Mouse (Mus musculus) ovary, postnatal 36 days (tissue): ENCODE measurements around the gene Gdpd1.
A peak's percentile ranks its signal among the peaks of the same experiment; 100 is the strongest.
"Not testable (repeated sequence)": the region's sequence is repeated elsewhere in the genome, so short reads cannot be mapped to it uniquely, and the experiment has no call there.

ENCODE experiments used
- DNase-seq: peaks from one replicate; pipeline ENCODE4 v3.0.0; 2022; ENCODE audit warnings: low spot score, mixed read lengths

Gene Gdpd1

DNA sequence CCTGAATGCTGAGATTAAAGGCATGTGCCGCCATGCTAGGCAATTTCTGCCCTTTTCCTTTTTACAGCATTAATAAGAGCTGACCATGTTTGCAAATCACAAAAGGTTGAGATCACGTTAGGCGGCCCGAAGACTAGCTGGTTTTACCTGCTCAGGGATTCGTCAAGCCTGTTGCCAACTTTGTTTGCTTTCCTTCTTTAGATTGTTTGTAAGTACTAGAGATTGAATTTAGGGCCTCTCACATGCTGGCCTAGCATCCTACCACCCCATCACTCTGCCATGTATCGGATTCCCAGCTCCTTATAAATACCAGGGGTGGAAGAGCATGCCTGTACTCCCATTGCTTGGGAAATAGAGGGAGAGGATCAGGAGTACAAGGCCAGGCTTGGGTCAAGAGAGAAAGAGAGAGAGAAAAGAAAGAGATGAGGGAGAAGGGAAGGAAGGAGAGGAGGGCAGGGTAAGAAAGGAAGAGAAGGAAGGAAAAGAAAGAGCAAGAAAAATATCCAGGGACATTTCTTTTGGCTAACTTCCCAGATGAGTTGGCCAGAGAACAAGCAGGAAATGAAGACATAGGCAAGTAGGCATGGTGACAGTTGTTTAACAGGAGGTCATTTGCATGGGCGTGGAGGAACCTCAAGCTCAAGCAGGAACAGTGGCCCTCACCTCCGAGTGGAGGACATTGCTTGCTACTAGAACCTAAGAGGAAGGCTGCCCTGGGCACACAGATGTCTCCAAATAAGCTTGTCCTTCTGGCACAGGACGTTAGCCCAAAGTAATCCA, 47.6 kb downstream of the Gdpd1 start:
- DNase-seq = no peak

DNA sequence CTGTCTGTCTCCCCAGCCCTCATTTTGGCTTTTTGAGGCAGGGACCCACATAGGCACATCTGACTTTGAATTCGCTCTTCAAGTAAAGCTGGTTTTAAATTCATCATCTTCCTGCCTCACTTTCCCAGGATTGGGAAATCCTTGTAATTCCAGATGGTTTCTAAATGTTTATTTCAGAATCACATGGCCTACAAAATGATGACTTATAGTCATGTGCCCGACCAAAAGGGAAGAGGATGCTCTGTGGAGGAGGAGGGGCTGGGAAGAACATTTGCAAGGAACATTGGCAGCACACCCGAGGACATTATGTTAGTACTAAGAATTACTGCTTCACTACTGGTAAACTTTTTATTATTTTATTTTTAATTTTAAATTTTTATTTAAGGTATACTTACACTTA, 48.5 kb downstream of the Gdpd1 start:
- DNase-seq = no peak

DNA sequence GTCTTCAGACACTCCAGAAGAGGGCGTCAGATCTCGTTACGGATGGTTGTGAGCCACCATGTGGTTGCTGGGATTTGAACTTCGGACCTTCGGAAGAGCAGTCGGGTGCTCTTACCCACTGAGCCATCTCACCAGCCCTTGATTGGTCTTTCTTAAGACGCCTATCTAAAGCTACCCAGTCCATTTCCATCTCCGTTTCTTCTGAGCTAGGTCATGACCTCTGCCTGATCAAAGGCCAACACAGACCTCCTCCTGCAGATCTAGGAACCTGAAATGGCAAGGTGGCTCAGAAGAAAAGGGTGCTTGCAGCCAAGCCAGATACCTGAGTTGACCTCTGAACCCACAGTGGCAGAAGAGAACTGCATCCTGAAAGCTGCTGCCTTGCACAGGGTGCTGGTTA, 50.6 kb downstream of the Gdpd1 start:
- not testable (repeated sequence) for DNase-seq

DNA sequence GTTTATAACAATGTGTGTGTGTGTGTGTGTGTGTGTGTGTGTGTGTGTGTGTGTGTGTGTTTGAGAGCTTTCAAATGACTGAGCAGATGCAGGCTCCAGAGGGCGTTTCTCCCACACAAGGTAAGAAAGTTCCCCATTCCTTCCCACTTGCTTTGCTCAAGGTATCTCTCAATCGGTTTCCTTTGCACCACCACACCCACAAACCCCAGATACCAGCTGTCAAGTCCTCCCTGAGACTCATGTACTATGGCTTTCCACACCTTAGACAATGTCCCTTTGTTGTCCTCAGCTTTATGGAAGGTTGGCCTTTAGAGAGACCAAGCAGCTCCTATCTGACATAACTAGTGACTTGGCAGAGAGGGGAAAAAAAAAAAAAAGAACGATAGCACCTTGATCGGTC, 51.1 kb downstream of the Gdpd1 start:
- no peak for DNase-seq

DNA sequence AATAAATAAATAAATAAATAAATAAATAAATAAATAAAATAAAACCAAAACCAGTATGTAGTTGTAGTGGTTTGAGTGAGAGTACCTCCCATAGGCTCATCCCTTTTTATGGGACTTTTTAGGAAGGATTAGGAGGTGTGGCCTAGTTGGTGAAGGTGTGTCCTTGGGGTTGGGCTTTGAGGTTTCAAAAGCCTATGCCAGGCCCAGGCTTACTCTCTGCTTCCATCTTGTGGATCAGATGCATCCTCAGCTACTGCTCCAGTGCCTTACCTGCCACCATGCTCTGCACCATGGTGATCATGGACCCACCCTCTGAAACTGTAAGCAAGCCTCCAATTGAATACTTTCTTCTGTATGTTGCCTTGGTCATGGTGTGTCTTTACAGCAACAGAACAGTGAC, 52.3 kb downstream of the Gdpd1 start:
- DNase-seq = no peak

DNA sequence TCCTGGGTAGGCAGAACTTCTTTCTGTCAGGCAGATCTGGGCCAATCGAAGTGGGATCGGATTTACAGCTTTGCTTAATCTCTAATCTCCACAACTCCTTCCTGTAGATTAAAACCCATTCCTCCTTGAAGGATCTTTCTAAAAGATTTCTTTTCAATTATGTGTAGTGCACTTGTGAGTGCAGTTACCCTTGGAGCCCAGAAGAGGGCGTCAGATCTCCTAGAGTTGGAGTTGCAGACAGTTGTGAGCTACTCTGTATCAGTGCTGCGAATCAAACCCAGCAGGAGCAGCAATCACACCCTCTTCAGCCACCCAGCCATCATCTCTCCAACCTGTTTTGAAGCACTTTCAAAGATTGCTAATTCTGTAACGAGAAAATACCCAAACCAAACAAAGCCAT, 53.4 kb downstream of the Gdpd1 start:
- DNase-seq = no peak

DNA sequence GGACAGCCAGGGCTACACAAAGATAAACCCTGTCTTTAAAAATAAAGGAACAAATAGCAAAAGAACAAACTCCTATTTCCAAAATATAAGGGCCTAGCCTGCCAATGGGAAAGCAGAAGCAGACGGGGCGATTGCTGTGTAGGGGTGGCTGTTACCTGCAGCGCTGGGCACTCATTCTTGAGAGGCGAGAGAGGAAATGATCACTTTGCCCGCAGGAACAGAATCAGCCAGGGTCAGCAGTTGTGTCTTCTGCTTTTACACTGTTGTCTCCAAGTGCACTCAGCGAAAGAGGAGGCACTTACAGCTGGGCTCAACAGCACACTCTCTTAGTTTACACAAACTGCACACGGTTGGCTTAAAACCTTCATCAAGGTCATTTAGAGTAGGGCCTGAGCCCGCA, 54.4 kb downstream of the Gdpd1 start:
- DNase-seq = no peak

DNA sequence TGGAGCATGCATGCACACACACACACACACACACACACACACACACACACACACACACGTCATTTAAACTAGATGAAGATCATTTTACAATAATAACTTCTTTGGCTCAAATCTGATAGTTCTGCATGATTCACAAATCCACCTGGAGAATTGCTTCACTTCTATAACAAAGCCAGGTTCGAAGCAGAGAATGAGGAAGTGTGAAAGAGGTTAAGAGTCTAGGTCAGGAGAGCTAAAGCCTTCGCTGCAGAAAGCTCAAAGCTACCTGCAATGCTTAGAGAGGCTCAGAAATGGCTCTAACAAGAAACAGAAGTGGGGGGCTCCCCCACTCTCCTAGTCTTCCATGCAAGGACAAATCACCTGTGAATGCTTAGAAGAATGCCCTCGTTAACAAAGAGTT, 55.8 kb downstream of the Gdpd1 start:
- DNase-seq = no peak

DNA sequence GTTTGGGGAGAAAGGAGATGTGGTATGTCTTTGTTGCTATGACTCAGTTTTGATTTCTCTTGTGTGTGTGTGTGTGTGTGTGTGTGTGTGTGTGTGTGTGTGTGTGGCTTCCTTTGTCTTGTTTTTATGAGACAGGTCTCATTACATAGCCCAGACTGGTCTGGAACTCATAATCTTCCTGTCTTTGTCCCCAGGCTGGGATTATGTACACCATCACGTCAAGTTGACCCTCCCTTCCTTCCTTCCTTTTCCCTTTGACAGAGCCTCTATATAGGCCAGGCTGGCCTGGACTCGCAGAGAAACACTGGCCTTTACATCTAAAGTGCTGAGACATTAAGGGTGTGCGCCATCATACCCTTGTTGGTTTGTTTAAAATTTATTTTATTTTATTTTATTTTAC, 58.2 kb downstream of the Gdpd1 start:
- no peak for DNase-seq

DNA sequence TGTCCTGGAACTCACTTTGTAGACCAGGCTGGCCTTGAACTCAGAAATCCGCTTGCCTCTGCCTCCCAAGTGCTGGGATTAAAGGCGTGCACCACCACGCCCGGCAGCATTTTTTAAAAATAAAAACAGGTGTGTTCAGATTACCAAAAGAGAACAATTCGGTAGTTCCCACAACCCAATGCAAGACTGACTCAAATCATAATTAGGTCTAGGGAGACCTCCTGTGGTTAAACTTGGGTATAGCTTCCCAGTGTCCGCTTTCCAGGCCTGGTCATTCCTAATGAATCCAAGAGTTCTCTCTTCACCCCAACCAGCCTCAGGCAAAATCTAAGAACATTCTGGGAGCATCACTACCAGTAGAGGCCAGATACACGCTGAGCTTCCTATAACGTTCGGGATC, 63.4 kb downstream of the Gdpd1 start:
- DNase-seq = peak; percentile 32

DNA sequence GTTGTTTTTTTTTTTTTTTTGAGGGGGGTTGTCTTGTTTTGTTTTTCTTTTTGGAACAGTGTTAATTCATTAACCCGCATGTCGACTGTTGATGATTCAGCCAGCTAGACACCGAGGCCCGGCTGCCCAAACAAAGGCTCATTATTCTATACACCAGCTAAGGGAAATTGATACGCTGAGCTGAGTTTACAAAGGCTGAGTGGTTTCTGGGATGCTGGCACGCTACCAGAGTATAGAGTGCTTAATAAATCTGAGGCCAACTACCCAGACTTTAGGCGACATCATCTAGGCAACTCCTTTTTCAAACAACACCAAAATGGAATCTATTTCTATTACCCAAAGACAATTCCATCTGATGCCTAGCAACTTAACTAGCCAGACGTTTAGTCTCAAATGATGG, 66.5 kb downstream of the Gdpd1 start:
- no peak for DNase-seq

DNA sequence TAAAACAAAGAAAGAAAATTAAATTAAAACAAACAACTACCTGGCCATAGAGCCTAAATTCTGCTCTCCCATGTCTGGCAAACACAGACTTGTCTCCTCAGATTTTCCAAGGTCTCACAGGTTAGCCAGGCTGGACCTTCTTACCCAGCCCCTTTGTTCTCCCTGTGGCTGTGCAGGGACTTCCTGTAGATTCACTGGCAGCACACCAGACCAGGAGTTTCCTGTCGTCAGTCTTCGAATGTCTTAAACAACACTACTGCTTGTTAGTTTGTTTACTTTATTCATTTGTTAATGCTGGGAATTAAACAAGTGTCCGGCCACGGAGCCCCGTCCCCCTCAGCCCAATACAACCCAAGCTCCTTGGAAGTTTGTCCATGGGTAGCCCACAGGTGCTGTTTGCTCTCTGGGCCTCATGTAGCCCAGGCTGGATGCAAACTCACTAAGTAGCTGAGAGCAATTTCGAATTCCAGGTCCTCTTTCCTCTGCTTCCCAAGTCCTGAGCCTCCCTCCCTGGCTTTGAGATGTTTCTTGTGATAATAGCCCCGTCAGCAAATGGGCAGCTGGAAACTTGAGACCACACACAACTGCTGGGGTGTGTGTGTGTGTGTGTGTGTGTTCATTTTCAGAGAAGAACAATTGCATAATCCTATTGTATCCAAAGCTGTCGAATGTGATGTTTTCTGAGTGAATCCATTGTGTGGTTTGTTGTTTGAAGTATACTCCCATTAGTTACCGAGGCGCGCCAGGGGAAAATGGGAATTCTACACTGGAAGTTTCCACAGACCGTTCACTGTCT, 68.7 kb downstream of the Gdpd1 start:
- no peak for DNase-seq

DNA sequence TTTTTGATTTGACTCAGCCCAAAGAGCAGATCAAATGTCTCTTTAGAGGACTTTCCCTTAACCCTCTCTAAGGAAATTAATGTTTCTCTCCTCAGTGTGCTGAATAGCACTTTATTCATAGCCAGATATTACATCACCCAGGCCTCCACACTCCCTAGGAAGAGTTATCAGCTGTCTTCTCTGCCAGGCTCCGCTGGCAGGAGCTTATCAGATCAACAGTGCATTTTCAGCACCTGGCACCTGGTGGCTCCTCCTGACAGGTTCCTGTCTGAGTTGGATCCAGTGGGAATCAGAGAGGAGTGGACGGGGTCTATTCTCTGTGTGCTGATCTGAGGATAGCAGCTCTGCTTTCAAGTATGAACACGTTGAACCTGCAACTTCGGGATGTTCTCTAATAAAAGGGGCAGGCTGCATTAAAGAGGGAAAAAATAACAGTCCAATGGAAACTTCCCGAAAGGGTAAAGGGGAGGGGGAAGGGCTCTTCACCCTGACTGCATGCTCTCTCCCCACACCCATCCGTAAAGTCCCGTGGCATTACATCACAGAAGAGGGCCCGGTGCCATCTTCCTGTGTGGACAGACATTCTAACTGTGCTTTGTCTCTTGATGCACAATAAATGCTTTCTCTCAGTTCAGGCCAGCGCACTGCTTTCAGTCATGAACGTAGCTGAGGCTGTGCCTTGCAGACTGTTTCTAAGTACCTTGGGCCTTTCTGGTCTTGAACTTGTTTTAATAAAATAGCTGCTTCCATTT, 71.6 kb downstream of the Gdpd1 start:
- no peak for DNase-seq

DNA sequence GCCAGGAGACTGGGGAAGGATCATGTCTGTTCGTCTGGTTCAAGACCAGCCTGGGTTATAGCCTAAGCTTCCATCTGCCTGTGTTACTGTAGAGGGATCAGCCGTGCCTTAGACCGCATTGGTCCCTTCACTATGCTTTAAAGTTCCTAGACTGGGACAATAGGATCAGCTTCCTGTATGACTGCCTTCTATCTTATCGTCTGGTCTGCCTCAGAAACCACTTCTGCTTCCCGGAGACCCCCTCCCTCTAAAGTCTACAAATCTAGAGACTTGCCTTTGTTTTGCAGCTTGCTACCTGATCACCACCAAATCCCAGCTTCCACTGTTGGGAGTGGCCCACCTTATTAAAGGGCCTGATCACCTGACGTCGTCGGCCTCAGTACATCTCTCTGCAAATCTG, 72.6 kb downstream of the Gdpd1 start:
- no peak for DNase-seq

DNA sequence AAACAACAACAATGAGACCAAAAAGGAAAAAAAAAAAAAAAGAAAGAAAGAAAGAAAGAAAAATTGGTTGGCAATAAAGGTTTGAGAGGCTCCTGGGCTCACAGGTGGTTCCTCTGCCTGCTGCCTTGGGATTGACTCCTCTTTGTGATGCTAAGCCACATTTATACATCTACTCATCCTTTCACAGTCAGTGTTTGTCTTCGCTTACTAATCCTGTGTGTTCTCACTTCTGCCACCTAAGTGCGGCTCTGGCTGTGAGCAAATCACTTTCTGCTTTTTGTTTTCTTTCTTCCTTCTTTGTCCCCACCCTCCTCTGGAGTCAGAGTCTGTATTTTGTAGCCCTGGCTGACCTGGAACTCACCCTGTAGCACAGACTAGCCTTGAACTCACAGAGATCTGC, 77.6 kb downstream of the Gdpd1 start:
- DNase-seq = no peak

DNA sequence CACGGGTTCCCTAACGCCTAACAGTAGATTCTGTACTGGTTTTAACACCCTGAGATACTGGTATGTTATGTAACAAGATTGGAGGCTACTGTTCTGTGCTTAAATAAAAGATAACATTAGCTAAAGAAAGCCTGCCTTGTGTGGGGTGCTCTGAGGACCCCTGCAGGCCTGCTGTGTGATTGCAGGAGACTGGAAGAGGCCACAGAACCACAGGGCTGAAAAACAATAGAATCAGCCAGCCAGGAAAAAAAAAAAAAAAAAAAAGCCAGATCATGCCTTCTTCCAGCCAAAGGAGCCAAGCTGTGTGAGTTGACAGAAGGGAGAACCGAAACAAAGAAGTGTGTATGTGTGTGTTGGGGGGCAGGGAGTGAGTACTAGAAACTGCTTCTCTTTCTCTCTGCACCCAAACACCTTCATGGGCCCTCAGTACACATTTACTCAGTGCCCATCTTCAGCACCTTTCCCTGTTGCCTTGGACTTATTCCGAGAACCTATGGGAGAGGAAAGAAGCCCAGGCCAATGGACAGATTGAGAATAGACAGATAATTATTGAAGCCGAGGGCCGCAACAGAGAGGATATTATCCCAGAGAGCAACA, 78.1 kb downstream of the Gdpd1 start:
- peak; percentile 66 for DNase-seq

DNA sequence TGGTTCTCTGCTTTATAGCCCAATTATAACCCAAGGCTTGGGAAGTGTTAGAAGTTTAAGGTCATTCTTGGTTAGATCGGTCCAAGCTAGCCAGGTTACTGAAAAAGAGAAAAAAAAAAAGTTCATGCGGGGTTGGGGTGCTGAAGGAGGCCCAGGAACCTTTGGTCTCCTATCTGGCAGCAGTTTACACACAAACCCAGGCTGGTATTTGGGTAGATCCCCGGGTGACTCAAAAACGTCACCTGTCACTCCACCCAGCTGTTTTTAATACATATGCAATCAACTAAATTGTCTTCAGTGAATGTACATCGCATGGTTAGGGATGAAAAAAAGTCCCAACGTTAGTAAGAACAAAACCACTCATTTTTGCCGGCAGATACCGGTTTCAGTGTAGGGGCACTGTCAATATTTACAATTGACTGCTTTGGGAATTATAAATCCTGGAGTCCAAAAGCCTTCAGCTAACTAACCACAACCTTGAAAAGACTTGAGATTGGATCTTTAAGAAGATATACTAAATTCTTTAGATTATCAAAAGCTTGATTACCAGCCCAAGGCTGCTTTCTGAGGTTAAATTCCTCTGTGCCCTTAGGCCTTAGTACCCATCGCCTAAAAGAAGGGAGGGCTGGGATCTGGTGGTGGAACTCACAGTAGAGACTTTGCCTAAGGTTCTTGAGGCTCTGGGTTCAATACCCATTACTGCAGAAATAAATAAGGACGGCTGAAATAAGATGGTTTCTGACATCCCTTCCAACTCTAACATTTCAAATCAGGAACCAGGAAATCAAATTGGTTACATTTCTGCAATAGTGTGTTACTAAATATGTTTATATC, 78.9 kb downstream of the Gdpd1 start:
- DNase-seq = no peak

DNA sequence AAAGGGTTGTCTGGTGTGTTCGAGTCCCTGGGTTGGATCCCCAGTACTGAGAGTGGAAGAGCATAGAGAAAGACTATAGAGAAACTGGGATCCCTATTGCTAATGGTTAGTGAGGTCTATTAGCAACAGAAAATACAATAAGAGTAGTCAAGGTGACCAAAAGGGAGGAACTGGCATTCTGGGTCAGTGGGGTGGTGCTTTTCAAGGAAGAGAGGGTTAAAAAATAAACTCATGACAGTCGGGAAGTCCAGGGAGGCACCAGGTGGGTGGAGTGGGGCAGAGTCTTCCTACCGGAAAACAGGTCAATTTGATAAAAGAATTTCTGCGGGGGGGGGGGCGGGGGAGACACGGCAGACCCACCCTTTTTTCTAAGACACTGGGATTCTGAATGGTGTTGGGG, 79.5 kb downstream of the Gdpd1 start:
- no peak for DNase-seq

DNA sequence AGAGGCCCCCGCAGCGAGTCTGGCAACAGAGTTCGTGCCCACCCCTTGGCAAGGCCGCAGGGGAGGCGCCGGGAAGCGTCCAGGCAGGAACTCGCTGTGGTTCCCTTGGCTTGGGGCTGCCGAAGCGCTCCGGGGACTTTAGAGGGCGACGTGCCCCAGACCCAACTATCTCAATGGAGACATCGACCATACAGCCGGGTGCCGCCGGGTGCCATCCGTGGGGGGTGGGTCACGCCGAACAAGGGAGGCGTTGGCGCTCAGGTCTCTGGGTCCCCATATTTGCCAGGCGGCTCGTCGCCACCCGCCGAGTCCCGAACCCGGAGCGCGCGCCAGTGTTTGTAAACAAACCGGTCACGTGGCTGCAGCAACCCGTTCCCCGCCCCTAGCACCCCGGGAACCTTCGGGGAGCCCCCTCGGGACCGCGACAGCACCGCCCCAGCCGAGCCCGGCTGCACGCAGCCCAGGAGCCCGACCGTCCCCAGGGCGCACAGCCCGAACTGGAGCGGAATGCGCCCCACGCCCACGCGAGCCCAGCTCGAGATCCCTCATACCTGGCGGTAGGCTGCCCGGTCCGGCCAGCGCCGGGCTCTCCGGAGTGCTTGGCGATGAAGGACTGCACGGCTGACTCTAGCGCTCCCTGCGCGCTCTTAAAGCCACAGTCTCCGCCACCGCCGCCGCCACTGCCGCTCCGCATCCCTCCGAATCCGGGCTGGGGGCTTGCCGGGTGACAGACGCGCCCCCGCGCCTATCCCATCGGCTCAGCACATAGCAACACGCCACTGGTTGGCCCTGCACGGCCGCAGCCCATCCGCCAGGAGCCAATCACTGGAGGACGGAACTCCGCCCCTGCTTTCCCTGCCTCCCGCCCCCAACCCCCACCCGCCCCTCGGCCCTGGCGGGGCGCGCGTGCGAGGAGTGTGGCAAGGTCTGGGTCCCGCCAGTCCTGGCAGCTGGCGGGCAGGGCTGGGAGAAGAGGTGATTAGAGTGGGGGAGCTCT, 80.5 kb downstream of the Gdpd1 start, which contains the start of gene Ypel2:
Gene Ypel2, minus strand, starts transcription at position 667 of the 997 bp plus-strand sequence.
- DNase-seq = peak; percentile 98

DNA sequence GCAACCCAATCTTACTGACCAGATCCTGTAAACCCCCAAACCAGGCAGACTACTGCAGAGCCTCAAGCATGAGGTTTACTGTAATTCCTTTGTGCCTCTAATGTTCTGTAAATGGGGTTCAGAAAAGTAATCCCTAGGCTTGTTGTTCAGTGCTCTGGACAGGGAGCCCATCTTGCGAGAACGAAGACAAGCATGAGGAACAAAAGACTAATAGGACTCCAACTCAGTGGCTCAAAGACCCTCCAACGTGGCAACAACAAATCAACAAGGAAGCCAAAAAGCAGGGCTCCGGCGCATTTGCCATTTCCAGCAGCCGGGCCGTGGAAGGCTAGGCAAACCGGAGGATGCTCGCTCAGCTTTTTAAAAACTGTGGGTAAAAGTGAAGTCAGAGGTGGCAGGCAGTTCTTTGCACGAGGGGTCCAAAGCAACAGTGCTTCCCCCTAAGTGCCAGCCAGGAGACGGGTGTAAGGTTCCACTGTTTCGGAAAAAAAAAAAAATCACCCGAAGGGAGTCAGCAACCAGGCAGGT, 81.3 kb downstream of the Gdpd1 start:
- DNase-seq = no peak
